Mouse (Mus musculus) inflammation-experienced regulatory T-cells, adult 16 weeks (primary cell): ENCODE data around the gene Ube2j2. TPM values are rescaled to one million over a fixed set of nuclear protein-coding genes. Genes with fewer than 3 reads are reported as not detected.

Source experiments
- polyA plus RNA-seq: library from polyadenylated mRNA; unstranded; fragments of 100-300 nt; shearing (Covaris generic); gene quantifications from one replicate; pipeline ENCODE4 v1.2.1, GENCODE M21; 2017

Ube2j2 gene
- polyA plus RNA-seq, result 19.8 TPM

GRCm38 (mm10) chr4:155943534-155944249 is at the start of gene Ube2j2:
Gene Ube2j2, plus strand, starts transcription at chr4:155943831.

GRCm38 (mm10) chr4:155962167-155962971 is 18.7 kb downstream of the Ube2j2 start, which contains the start of gene C1qtnf12:
Gene C1qtnf12, plus strand, starts transcription at chr4:155962318.

DNA sequence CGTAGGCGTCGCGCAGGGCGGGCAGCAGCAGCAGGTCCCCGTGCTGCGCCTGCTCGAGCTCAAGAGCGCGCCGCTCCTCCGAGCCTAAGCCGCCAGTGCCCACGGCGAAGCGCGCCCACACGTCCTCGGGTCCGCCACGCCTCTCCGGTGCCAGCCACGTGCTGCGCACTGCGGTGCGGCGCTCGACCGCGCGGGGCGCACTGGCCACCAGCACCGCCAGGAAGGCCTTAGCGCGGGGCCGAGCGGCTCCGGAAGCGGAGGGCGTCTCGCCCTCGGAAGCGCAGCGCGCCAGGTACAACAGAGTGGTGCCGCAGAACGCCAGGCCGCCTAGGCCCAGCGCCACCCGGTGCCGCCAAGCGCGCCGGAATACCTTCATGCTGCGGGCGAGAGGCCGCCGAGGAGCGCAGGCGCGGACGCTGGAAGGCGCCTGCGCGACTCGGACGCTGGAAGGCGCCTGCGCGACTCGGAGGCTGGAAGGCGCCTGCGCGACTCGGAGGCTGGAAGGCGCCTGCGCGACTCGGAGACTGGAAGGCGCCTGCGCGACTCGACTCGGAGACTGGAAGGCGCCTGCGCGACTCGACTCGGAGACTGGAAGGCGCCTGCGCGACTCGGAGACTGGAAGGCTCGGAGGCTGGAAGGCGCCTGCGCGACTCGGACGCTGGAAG is 48.7 kb downstream of the Ube2j2 start, which contains the start of the genes B3galt6 and Sdf4:
Gene B3galt6 (minus strand): TSS at position 409 of the 665 bp plus-strand sequence.
Gene Sdf4 (plus strand): TSS at position 632 of the 665 bp plus-strand sequence.

Other genes starting within 250 kb of the Ube2j2 start
- 0.62 TPM for gene Fndc10, start 249.5 kb upstream of the Ube2j2 start, polyA plus RNA-seq
- 157 TPM for gene Ssu72, start 239.0 kb upstream of the Ube2j2 start, polyA plus RNA-seq
- gene Tmem240, start 209.0 kb upstream of the Ube2j2 start, polyA plus RNA-seq, result 0.09 TPM
- 50.3 TPM for gene Atad3a, start 182.7 kb upstream of the Ube2j2 start, polyA plus RNA-seq
- 0.13 TPM for gene Vwa1, start 169.1 kb upstream of the Ube2j2 start, polyA plus RNA-seq
- not detected for gene Tmem88b, start 158.0 kb upstream of the Ube2j2 start, polyA plus RNA-seq
- not detected for gene Ankrd65, start 153.4 kb upstream of the Ube2j2 start, polyA plus RNA-seq
- 124 TPM for gene Mrpl20, start 141.0 kb upstream of the Ube2j2 start, polyA plus RNA-seq
- gene Ccnl2, start 131.3 kb upstream of the Ube2j2 start, polyA plus RNA-seq, result 217 TPM
- 199 TPM for gene Aurkaip1, start 112.6 kb upstream of the Ube2j2 start, polyA plus RNA-seq
- 4.3 TPM for gene Mxra8, start 104.2 kb upstream of the Ube2j2 start, polyA plus RNA-seq
- gene Dvl1, start 96.4 kb upstream of the Ube2j2 start, polyA plus RNA-seq, result 3.5 TPM
- 1.4 TPM for gene Tas1r3, start 80.5 kb upstream of the Ube2j2 start, polyA plus RNA-seq
- 20.8 TPM for gene Cptp, start 74.4 kb upstream of the Ube2j2 start, polyA plus RNA-seq
- gene Ints11, start 74.3 kb upstream of the Ube2j2 start, polyA plus RNA-seq, result 111 TPM
- 29.9 TPM for gene Pusl1, start 52.0 kb upstream of the Ube2j2 start, polyA plus RNA-seq
- gene Acap3, start 52.0 kb upstream of the Ube2j2 start, polyA plus RNA-seq, result 8.2 TPM
- gene C1qtnf12, start 18.5 kb downstream of the Ube2j2 start, polyA plus RNA-seq, result 15.3 TPM
- 1.6 TPM for gene B3galt6, start 48.8 kb downstream of the Ube2j2 start, polyA plus RNA-seq
- 605 TPM for gene Sdf4, start 49.0 kb downstream of the Ube2j2 start, polyA plus RNA-seq
- gene Tnfrsf4, start 70.0 kb downstream of the Ube2j2 start, polyA plus RNA-seq, result 1,006 TPM
- 795 TPM for gene Tnfrsf18, start 82.3 kb downstream of the Ube2j2 start, polyA plus RNA-seq
- 0.26 TPM for gene Ttll10, start 115.6 kb downstream of the Ube2j2 start, polyA plus RNA-seq
- 46.9 TPM for gene 9430015G10Rik, start 166.2 kb downstream of the Ube2j2 start, polyA plus RNA-seq
- 0.20 TPM for gene Rnf223, start 186.7 kb downstream of the Ube2j2 start, polyA plus RNA-seq